Mouse (Mus musculus) midbrain, embryonic 11.5 days (tissue): Measurements from ENCODE around the gene Rab3b. TPM values are rescaled to one million over a fixed set of nuclear protein-coding genes. Genes with fewer than 3 reads are reported as not detected.
"Not testable (repeated sequence)": the region's sequence is repeated elsewhere in the genome, so short reads cannot be mapped to it uniquely, and the experiment has no call there.

Experiments
- ATAC-seq: fragments of 200-750 bp; cut with Nextera tagmentation; 2 replicates; pipeline ENCODE4 v1.8.0; 2017; ENCODE audit warnings: moderate TSS enrichment, moderate library complexity; ENCODE audit not compliant: low FRiP score
- DNase-seq: peaks from one replicate; pipeline ENCODE4 v3.0.0; 2015; ENCODE audit warnings: low spot score; ENCODE audit errors: missing footprints
- H3K27ac ChIP-seq: fragments of 300-500 bp; sonication (generic); 2 replicates; pipeline ENCODE4 v1.5.1; 2014; ENCODE audit warnings: low read depth, low read length
- H3K27me3 ChIP-seq: fragments of 300-500 bp; sonication (generic); 2 replicates; pipeline ENCODE4 v1.6.1; 2014; ENCODE audit warnings: mild to moderate bottlenecking, low read length, moderate library complexity, mixed read lengths; ENCODE audit not compliant: control insufficient read depth, insufficient read depth
- H3K36me3 ChIP-seq: fragments of 300-500 bp; sonication (generic); 2 replicates; pipeline ENCODE4 v1.6.1; 2014; ENCODE audit warnings: mild to moderate bottlenecking, low read length, moderate library complexity, mixed read lengths; ENCODE audit not compliant: control insufficient read depth, insufficient read depth
- H3K4me1 ChIP-seq: fragments of 300-500 bp; sonication (generic); 2 replicates; pipeline ENCODE4 v1.6.1; 2014; ENCODE audit warnings: low read length; ENCODE audit not compliant: control insufficient read depth, insufficient read depth
- H3K4me2 ChIP-seq: fragments of 300-500 bp; sonication (generic); 2 replicates; pipeline ENCODE4 v1.6.1; 2014; ENCODE audit warnings: mild to moderate bottlenecking, moderate library complexity
- H3K4me3 ChIP-seq: fragments of 300-500 bp; sonication (generic); 2 replicates; pipeline ENCODE4 v1.5.1; 2014; ENCODE audit warnings: low read depth, low read length
- H3K9ac ChIP-seq: fragments of 300-500 bp; sonication (generic); 2 replicates; pipeline ENCODE4 v1.6.1; 2014; ENCODE audit warnings: low read length
- H3K9me3 ChIP-seq: fragments of 300-500 bp; sonication (generic); 2 replicates; pipeline ENCODE4 v1.6.1; 2016; ENCODE audit warnings: low read length; ENCODE audit not compliant: control insufficient read depth
- WGBS: fragments of 180-500 bp; shearing (Covaris S2); extraction: QIAGEN DNeasy Blood & Tissue Kit; methylation state at CpG from one replicate; pipeline ENCODE4 v1.1.7; 2014; 5-methylcytosine and 5-hydroxymethylcytosine counted together
- polyA plus RNA-seq: library from polyadenylated mRNA; unstranded; fragments of >200 nt; fragmentation: Nextera tagmentation; extraction: Ambion mirVana; gene quantifications from 2 replicates; pipeline ENCODE4 v1.2.1, GENCODE M21; 2014

Gene Rab3b
- polyA plus RNA-seq, 1 experiment from 2014 or later = 29.5 TPM

GRCm38 (mm10) chr4:108905859-108906258 lies 27.0 kb downstream of the Rab3b start:
- 36% methylated on average over 6 of the region's 6 CpGs for WGBS
- H3K9me3 ChIP-seq = no peaks in the 10 kb centered on the region
- H3K4me2 ChIP-seq = no peak overlapping the region
- no peak overlapping the region for H3K4me3 ChIP-seq
- no peak overlapping the region for H3K9ac ChIP-seq
- no peak overlapping the region for H3K27ac ChIP-seq
- peaks cover 3% of the 10 kb centered on the region; the same call in 1 of the 2 replicates for H3K4me1 ChIP-seq
- H3K36me3 ChIP-seq = no peaks in the 10 kb centered on the region
- H3K27me3 ChIP-seq = no peaks in the 10 kb centered on the region
- DNase-seq (no peak), ATAC-seq (no peak)

DNA sequence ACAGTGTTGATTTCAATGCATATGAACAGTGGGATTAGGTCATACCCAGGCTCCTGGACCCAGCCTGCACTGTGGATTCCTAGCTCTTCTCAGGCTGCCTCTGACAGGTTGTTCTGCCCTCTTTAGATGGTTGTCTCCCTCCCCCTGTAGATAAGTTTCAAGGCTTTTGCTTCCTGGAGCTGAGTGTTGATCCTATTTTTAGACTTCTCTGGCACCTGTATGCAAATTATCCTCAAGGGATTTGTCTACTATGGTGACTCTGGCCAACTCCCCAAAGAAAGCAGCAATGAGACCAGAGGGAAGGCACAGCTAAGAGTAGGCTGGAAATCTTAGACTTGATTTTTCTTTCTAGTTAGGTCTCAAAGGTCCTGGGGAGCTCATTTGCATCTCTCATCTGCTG lies 28.6 kb downstream of the Rab3b start:
- Histone ChIP-seq H3K4me3 (no peak overlapping the region), H3K4me1 (peaks cover 3% of the 10 kb centered on the region; the same call in 1 of the 2 replicates), H3K9me3 (no peaks in the 10 kb centered on the region)

DNA sequence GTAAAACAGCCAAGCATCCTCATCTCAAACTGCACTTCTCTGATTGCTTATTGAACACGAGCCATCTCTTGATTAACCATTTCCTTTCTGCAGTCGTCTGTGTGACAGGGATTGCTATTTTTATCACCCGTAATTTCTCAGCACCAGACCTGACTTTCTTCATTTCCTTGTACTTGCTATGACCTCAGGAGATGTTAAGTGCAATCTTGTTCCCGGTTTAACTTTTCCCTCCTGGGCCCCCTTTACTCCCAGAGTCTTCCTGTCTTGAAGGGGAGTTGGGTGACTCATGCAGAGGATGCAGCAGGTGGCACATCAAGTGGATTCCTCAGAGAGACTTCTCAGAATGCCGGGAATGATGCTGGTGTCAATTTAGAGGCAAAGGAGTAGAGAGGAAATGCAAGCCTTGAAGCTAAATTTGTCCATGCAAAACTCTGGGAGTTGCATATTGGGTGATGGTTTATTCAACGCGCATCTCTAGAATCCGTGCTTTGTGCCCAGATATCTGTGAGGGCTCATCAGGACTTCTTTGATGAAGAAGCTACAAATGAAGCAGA lies 31.1 kb downstream of the Rab3b start:
- Histone ChIP-seq H3K4me3 (no peak overlapping the region), H3K4me2 (no peak overlapping the region), H3K27me3 (no peaks in the 10 kb centered on the region), H3K27ac (no peak overlapping the region), H3K9ac (no peak overlapping the region), H3K4me1 (peaks cover 3% of the 10 kb centered on the region; the same call in 1 of the 2 replicates), H3K9me3 (no peaks in the 10 kb centered on the region), H3K36me3 (no peaks in the 10 kb centered on the region)
- no peak for ATAC-seq
- DNase-seq = no peak
- 81% methylated on average over 8 of the region's 8 CpGs for WGBS

More for the DNA sequence above, 28.6 kb downstream of the Rab3b start:
- Histone ChIP-seq H3K4me2 (no peak overlapping the region), H3K9ac (no peak overlapping the region), H3K27ac (no peak overlapping the region), H3K27me3 (no peaks in the 10 kb centered on the region), H3K36me3 (no peaks in the 10 kb centered on the region)
- DNase-seq (no peak), ATAC-seq (0 out of 2 replicates have a peak, but pooled peaks have one; percentile 24)

DNA sequence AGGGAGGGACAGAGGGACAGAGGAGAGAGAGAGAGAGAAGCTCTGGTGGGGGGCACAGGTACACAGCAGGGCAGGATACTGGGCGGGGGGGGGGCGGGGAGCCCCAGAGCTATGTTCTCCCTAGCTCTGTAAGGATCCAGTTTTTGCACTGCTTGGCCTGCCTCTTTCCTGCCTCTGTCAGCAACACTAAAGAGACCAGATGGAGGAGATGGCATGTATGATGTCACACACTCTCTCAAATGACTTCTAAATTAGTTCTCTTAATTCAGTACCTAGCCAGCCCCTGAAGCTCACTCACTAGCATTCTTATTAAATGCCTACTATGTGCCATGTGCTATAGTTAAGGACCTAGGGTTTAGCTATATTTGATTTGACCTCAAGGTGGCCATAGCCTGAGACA lies 33.0 kb downstream of the Rab3b start:
- H3K4me2 ChIP-seq = no peak overlapping the region
- no peak for ATAC-seq
- H3K36me3 ChIP-seq = no peaks in the 10 kb centered on the region
- H3K9ac ChIP-seq = no peak overlapping the region
- no peak overlapping the region for H3K4me3 ChIP-seq
- DNase-seq = no peak
- peaks cover 3% of the 10 kb centered on the region; the same call in 1 of the 2 replicates for H3K4me1 ChIP-seq
- H3K27ac ChIP-seq = no peak overlapping the region
- H3K9me3 ChIP-seq = no peaks in the 10 kb centered on the region
- H3K27me3 ChIP-seq = no peaks in the 10 kb centered on the region
- WGBS = 92% methylated on average over 2 of the region's 2 CpGs

- no peak for DNase-seq
- Histone ChIP-seq H3K9me3 (no peaks in the 10 kb centered on the region), H3K4me1 (no peaks in the 10 kb centered on the region), H3K36me3 (no peaks in the 10 kb centered on the region), H3K27ac (no peak overlapping the region), H3K27me3 (no peaks in the 10 kb centered on the region), H3K4me3 (no peak overlapping the region), H3K4me2 (no peak overlapping the region), H3K9ac (no peak overlapping the region)
- WGBS = 75% methylated on average over 2 of the region's 2 CpGs
- ATAC-seq = no peak
Observed at GRCm38 (mm10) chr4:108913180-108913579, 34.3 kb downstream of the Rab3b start.

GRCm38 (mm10) chr4:108914391-108914790 lies 35.5 kb downstream of the Rab3b start:
- ATAC-seq (no peak), DNase-seq (no peak)
- Histone ChIP-seq H3K4me3 (no peak overlapping the region), H3K27me3 (no peaks in the 10 kb centered on the region), H3K9me3 (no peaks in the 10 kb centered on the region), H3K4me1 (no peaks in the 10 kb centered on the region), H3K36me3 (no peaks in the 10 kb centered on the region), H3K9ac (no peak overlapping the region), H3K27ac (no peak overlapping the region), H3K4me2 (no peak overlapping the region)
- 78% methylated on average over 6 of the region's 6 CpGs for WGBS

- ATAC-seq = no peak
- 89% methylated on average over 11 of the region's 11 CpGs for WGBS
- no peaks in the 10 kb centered on the region for H3K9me3 ChIP-seq
Observed at GRCm38 (mm10) chr4:108915101-108915500, 36.2 kb downstream of the Rab3b start.

DNA sequence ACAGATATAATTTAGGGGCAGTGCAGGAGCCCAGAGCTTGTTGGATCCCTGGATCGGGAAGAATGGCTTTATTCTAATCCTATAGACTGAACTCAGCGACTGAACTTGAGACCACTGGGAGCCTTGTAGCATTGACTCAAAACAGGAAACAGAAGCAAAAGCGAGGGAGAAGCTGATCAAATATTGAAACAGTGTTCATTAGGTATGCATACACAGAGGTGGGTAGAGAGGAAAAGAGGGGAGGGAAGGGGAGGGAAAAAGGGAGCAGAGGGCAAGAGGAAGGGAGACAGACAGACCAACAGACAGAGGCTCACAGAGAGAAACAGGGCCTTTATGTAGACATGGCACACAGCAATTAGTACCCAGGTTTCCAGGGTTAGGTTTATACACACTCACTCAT lies 38.8 kb downstream of the Rab3b start:
- no peaks in the 10 kb centered on the region for H3K4me1 ChIP-seq
- H3K36me3 ChIP-seq = no peaks in the 10 kb centered on the region
- no peak overlapping the region for H3K9ac ChIP-seq
- DNase-seq (no peak), ATAC-seq (no peak)
- WGBS = 66% methylated on average over 3 of the region's 3 CpGs
- H3K9me3 ChIP-seq = no peaks in the 10 kb centered on the region
- no peak overlapping the region for H3K4me3 ChIP-seq
- H3K27me3 ChIP-seq = no peaks in the 10 kb centered on the region
- no peak overlapping the region for H3K4me2 ChIP-seq
- no peak overlapping the region for H3K27ac ChIP-seq

More at GRCm38 (mm10) chr4:108915101-108915500, 36.2 kb downstream of the Rab3b start:
- no peak for DNase-seq
- no peak overlapping the region for H3K4me3 ChIP-seq
- no peak overlapping the region for H3K27ac ChIP-seq
- no peaks in the 10 kb centered on the region for H3K4me1 ChIP-seq
- H3K9ac ChIP-seq = no peak overlapping the region
- H3K36me3 ChIP-seq = no peaks in the 10 kb centered on the region
- H3K4me2 ChIP-seq = no peak overlapping the region
- no peaks in the 10 kb centered on the region for H3K27me3 ChIP-seq

- not testable (repeated sequence) for ATAC-seq, H3K36me3 ChIP-seq, H3K4me2 ChIP-seq, H3K9me3 ChIP-seq, H3K27me3 ChIP-seq, DNase-seq, H3K27ac ChIP-seq, H3K9ac ChIP-seq, H3K4me1 ChIP-seq, H3K4me3 ChIP-seq
- 82% methylated on average over 9 of the region's 9 CpGs for WGBS
Observed at GRCm38 (mm10) chr4:108927945-108928344, 49.1 kb downstream of the Rab3b start.
